Mouse (Mus musculus) CH12.LX (cell line): ENCODE measurements around the gene Csmd2.

Experiments
- CTCF ChIP-seq, 2 experiments: IDR thresholded peaks in 1 of 2; conservative IDR thresholded peaks in 1 of 2; 2 replicates each; pipeline ENCODE4 v1.5.1; 2011 to 2012; ENCODE audit warnings: low read depth in 2 of 2, low read length in 2 of 2, improper control_type of control experiment in 1 of 2, inconsistent platforms in 1 of 2, mild to moderate bottlenecking in 1 of 2, moderate library complexity in 1 of 2
- EP300 ChIP-seq: IDR thresholded peaks from 2 replicates; pipeline ENCODE4 v1.6.1; 2011; ENCODE audit warnings: low read length, improper control_type of control experiment
- IRF4 ChIP-seq: IDR thresholded peaks from 2 replicates; pipeline ENCODE4 v1.6.1; 2014; ENCODE audit warnings: low read depth, mild to moderate bottlenecking, inconsistent platforms, low read length, improper control_type of control experiment
- MYC ChIP-seq: IDR thresholded peaks from 2 replicates; pipeline ENCODE4 v1.6.1; 2011; ENCODE audit warnings: low read depth, mild to moderate bottlenecking, improper control_type of control experiment, low read length
- NELFE ChIP-seq: IDR thresholded peaks from 2 replicates; pipeline ENCODE4 v1.6.1; 2011; ENCODE audit warnings: low read depth, low read length, improper control_type of control experiment
- POLR2A ChIP-seq: IDR thresholded peaks from 2 replicates; pipeline ENCODE4 v1.6.1; 2011; ENCODE audit warnings: low read depth, mild to moderate bottlenecking, improper control_type of control experiment, low read length
- SIN3A ChIP-seq: IDR thresholded peaks from 2 replicates; pipeline ENCODE4 v1.6.1; 2012; ENCODE audit warnings: low read length, improper control_type of control experiment, inconsistent platforms
- ZC3H11A ChIP-seq: IDR thresholded peaks from 2 replicates; pipeline ENCODE4 v1.6.1; 2012; ENCODE audit warnings: low read depth, mild to moderate bottlenecking, inconsistent platforms, low read length, improper control_type of control experiment

- TF ChIP-seq POLR2A, result no peak
- TF ChIP-seq ZC3H11A, result no peak
- TF ChIP-seq IRF4, result no peak
- no peak for TF ChIP-seq NELFE
- no peak for TF ChIP-seq CTCF (conservative IDR thresholded peaks at IDR 0.05 in 1 of 2, IDR thresholded peaks at IDR 0.05 in 1 of 2; ENCODE audit: low read depth in 2 of 2, low read length in 2 of 2)
- TF ChIP-seq EP300, result no peak
- TF ChIP-seq MYC, result no peak
- TF ChIP-seq SIN3A, result no peak
These were observed 339.8 kb downstream of the Csmd2 start for GRCm38 (mm10) chr4:128327421-128327820.
